Mouse (Mus musculus) small intestine, adult 2 months (tissue): ENCODE measurements at regions not wholly inside any gene's neighbourhood (a gene's known extent, or its start where the extent isn't known, plus 50 kb on each side); places are given as distances from the start of the nearest gene placed in this dataset.

Experiments
- CTCF ChIP-seq: fragments of 200-500 bp; IDR thresholded peaks from 2 replicates; pipeline ENCODE4 v1.5.1; 2012; ENCODE audit warnings: low read depth, mild to moderate bottlenecking, control low read depth, inconsistent platforms, low read length, moderate library complexity, mixed read lengths; ENCODE audit not compliant: insufficient replicate concordance, insufficient read length; ENCODE audit errors: extremely low read depth
- POLR2A ChIP-seq: fragments of 200-500 bp; IDR thresholded peaks from 2 replicates; pipeline ENCODE4 v1.6.1; 2012; ENCODE audit warnings: low read depth, mild to moderate bottlenecking, control low read depth, inconsistent platforms, low read length, moderate library complexity

DNA sequence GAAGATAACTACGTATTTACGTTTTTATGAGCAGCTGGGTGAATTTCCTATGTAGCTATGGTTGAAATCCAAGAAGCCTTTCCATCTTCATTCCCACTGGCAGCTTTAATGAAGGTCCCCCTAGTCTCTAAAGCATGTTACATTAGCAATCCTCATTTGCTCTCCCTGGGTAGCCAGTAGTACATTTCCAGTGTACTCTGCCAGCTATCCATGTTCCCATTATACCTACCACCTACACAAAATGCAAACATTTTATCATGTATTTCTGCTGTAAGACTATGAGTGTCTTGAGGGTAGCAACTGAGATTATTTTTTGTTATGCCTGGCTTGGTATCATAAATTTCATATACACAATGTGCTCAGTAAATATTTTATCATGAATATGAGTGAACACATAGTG lies 291.7 kb upstream of the 4933412E24Rik start:
- no peak for TF ChIP-seq POLR2A
- no peak for TF ChIP-seq CTCF
